Mouse (Mus musculus) kidney, adult 11 months (tissue): ENCODE measurements around the gene Gramd1c.

ENCODE experiments used
- DNase-seq: peaks from one replicate; pipeline ENCODE4 v3.0.0; 2022

Gramd1c gene

GRCm38 (mm10) chr16:44017707-44018106, 45.4 kb downstream of the Gramd1c start:
- no peak for DNase-seq

- peak; percentile 85 for DNase-seq
These were observed 47.0 kb downstream of the Gramd1c start for GRCm38 (mm10) chr16:44016164-44016563.

GRCm38 (mm10) chr16:44015416-44016158, 47.6 kb downstream of the Gramd1c start:
- no peak for DNase-seq

- no peak for DNase-seq
These were observed 52.1 kb downstream of the Gramd1c start for GRCm38 (mm10) chr16:44011010-44011409.

GRCm38 (mm10) chr16:44002086-44002485, 61.1 kb downstream of the Gramd1c start:
- DNase-seq: no peak

GRCm38 (mm10) chr16:43999541-43999940, 63.6 kb downstream of the Gramd1c start:
- no peak for DNase-seq

- DNase-seq: no peak
These were observed 64.0 kb downstream of the Gramd1c start for GRCm38 (mm10) chr16:43999111-43999510.

GRCm38 (mm10) chr16:43994623-43995022, 68.5 kb downstream of the Gramd1c start:
- DNase-seq: no peak

GRCm38 (mm10) chr16:43986299-43986698, 76.8 kb downstream of the Gramd1c start:
- DNase-seq: no peak

DNA sequence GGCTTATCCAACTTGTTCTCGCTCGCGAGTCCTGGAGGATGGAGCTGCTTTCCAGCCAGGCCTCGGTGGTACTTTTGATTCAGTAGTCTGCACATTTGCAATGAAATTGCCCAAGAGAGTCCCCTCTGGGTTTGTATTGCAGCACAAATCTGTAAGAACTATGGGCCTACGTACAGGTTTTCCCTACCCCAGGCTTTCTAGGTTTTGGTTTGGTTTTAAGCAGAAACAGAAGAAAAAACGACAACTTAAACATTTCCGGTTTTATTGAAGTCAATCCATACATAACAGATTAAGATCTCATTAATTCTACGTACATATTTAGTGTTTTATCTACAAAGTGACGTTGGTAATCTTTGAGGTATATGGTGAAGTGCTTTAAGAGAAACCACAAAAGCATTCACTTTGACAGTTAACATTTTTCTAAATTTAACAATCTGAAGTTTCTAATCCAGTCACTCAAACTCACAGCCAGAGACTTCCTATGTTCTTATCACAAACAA, 83.0 kb downstream of the Gramd1c start:
- DNase-seq: no peak

GRCm38 (mm10) chr16:43979328-43980109, 83.6 kb downstream of the Gramd1c start, which contains the start of gene Zdhhc23:
Gene Zdhhc23, minus strand, starts transcription at chr16:43979791.
- DNase-seq: peak; percentile 39

- no peak for DNase-seq
These were observed 84.2 kb downstream of the Gramd1c start for GRCm38 (mm10) chr16:43979010-43979327.

DNA sequence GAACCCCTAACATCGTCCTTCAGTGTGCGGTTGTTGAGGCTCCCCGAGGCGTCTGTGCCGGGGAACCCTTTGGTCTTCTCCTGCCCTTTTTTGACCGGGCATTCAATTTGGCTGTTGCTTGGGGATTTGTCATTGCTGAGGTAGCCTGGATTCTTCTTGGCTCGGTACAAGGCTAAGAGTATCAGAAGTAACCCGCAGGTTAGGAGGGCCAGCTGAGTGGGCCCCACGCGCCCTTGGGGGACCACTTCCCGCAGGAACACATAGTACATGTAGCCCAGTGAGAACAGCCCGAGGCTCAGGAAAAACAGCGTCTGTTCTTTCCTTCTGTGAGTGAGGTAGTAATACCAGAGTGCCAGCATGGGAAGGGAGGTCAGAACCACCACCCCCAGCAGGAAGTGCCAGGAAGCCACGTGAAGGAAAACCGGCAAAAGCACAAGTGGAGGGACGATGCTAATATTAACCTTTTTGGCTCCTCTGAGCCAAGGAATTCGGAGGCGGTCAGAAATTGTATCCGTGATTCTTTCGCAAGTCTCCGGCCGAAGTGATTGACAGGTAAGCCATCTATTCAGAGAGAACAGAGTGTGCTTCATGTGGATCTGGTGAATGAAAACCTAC, 89.4 kb downstream of the Gramd1c start:
- no peak for DNase-seq

GRCm38 (mm10) chr16:43973147-43973546, 90.0 kb downstream of the Gramd1c start:
- no peak for DNase-seq

DNA sequence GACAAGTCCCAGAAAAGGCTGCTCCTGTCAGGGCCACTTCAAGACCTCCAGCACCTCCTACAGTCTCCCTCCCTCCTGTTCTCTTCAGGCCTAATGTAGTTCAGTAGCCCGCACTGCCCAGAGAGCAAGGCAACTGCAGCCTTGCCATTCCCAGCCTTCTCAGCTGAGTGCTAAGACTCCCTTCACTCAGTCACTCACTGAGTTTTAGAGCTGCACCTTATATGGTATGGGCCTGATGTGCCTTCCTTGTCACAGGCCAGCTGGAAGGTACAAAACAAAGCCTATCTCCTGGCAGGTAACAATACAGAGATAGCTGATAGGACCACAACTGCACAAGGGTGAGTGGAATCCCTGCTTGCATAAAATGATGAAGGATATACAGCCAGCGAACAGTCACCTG, 90.8 kb downstream of the Gramd1c start:
- no peak for DNase-seq

GRCm38 (mm10) chr16:43971741-43972140, 91.4 kb downstream of the Gramd1c start:
- no peak for DNase-seq

- no peak for DNase-seq
These were observed 92.0 kb downstream of the Gramd1c start for GRCm38 (mm10) chr16:43971189-43971588.

DNA sequence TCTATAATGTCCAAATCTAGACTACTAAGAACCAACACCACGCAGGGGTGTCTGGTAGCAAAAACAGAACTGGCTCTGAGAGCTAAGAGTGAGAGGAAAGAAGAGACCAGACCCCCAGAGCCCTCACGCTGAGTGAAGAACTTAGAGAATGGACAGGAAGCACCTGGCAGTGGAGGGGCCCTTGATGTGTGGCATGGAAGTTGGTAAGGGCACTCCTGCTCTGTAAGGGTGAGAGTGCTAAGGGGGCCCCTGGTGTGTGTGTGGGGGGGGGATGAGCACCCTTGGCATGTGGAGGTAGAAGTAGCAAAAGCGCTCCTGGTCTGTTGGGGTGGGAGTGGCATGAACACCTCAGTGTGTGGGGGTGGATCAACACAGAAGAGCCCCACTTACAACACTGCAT, 92.7 kb downstream of the Gramd1c start:
- DNase-seq: no peak

GRCm38 (mm10) chr16:43965781-43966389, 97.3 kb downstream of the Gramd1c start:
- no peak for DNase-seq

DNA sequence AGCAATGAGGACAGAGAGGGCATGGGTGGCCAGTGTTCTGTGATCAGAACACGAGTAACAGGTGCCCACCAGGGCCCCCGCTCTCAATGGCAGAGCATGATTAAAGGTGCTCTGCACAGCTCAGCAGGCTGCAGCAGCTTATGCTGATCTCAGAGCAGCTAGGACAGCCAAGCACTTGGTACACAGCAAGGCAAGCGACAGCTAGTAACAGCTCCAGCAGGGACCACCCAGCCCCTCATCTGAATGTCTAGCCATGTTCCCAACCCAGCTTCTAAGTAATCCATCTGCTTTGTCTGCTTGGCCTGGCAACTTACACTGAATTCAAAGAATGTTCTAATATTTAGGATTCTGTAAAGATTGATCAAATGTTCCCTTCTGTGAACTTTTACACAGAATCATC, 99.4 kb downstream of the Gramd1c start:
- DNase-seq: no peak

DNA sequence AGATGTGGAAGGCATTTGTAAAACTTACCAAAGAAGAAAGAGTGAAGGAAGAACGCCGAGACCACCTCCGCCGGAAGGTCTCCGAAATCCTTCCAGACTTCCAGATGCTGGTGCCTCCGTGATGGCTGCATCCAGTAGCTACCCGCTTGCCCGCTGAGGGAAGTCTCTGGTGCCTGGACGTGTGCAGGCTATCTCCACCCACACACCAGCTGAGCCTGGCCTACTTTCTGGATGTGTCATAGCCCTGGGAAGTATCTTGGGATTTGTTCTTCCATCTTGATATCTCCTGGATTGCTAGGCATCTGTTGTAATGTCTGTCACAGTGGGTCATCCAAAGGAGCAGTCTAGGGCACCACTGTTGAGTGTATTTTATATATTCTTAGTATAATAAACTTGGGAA, 99.9 kb downstream of the Gramd1c start:
- DNase-seq: no peak

DNA sequence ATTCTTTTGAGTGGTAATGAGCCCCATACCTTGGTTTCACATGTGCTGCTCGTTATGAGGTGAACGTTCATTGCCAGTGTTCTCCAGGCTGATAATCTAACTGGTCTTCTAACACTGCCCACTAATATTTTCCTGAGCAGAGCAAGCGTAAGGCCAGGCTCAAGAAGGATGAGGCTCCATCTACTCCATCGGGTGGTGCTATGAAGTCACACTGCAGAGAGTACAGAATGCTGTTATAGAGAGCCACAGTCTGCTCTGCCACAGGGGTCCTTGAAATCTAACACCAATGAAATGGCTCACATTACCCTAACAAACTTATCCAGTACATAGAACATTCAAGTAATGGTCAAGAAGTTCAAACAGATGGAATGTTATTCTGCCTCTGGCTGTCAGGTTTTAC, 105.1 kb downstream of the Gramd1c start:
- no peak for DNase-seq

DNA sequence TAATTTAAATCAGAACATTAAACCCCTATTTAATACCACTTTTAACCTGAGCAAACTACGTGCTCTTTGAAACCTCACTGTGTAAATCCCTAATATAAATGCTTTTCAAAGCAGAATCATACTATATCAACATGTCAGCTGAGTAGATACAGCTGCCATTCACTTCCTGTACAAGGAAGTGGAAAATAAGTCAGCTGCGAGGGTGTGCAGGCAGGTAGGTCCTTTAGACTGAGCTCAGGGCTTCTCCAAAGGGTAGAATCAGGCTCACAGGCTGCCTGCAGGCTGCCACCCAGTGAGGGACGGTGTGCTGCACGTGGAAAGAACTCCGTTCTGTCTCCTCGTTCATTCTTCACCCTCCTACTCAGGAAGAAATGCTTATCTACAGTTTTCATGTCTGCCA, 108.2 kb downstream of the Gramd1c start:
- DNase-seq: no peak
